Mouse (Mus musculus): ENCODE data around the gene Clic3. TPM values are rescaled to one million over a fixed set of nuclear protein-coding genes. Genes with fewer than 3 reads are reported as not detected.
A peak's percentile ranks its signal among the peaks of the same experiment; 100 is the strongest.

Clic3 gene
- total RNA-seq, 1 experiment = 1.5 TPM

GRCm38 (mm10) chr2:25496462-25496861 is 39.8 kb downstream of the Clic3 start:
- Histone ChIP-seq H3K9ac (ENCODE audit: insufficient read depth, low read depth, low read length, poor library complexity, severe bottlenecking) (no peak overlapping the region), H3K36me3 (ENCODE audit: control insufficient read depth, insufficient read depth, low read length, poor library complexity, severe bottlenecking) (no peaks in the 10 kb centered on the region), H3K4me1 (ENCODE audit: control insufficient read depth in 2 of 2, insufficient read depth in 2 of 2, low read length in 2 of 2, poor library complexity in 1 of 2) (peaks cover 0 to 10% of the 10 kb centered on the region in 2 experiments; a peak in 1 of 4 replicates), H3K9me3 (ENCODE audit: control insufficient read depth, insufficient read depth, low read depth, low read length) (no peaks in the 10 kb centered on the region), H3K4me3 (ENCODE audit: insufficient read depth in 1 of 2, low read depth in 1 of 2, low read length in 2 of 2, poor library complexity in 1 of 2, severe bottlenecking in 1 of 2) (no peak overlapping the region), H3K27ac (ENCODE audit: insufficient read depth, low read depth, low read length, poor library complexity, severe bottlenecking) (no peak overlapping the region)
- TF ChIP-seq ZC3H11A (IDR thresholded peaks at IDR 0.05; ENCODE audit: borderline replicate concordance, low read depth, low read length) = no peak
- no peak for TF ChIP-seq CHD2 (IDR thresholded peaks at IDR 0.05; ENCODE audit: low read depth, low read length)
- no peak for TF ChIP-seq HCFC1 (IDR thresholded peaks at IDR 0.05; ENCODE audit: borderline replicate concordance, insufficient read depth, low read length)
- no peak for TF ChIP-seq MAFK (IDR thresholded peaks at IDR 0.05; ENCODE audit: insufficient read depth, low read depth, low read length)
- TF ChIP-seq ZNF384 (IDR thresholded peaks at IDR 0.05; ENCODE audit: low read depth, low read length) = no peak
- in situ Hi-C loops (cut with MboI; ENCODE audit: low sequenced_read_pairs in 2 of 2, unreplicated experiment in 2 of 2) = no loop called here
- DNase-seq (ENCODE audit: low read depth, low spot score) = no peak

DNA sequence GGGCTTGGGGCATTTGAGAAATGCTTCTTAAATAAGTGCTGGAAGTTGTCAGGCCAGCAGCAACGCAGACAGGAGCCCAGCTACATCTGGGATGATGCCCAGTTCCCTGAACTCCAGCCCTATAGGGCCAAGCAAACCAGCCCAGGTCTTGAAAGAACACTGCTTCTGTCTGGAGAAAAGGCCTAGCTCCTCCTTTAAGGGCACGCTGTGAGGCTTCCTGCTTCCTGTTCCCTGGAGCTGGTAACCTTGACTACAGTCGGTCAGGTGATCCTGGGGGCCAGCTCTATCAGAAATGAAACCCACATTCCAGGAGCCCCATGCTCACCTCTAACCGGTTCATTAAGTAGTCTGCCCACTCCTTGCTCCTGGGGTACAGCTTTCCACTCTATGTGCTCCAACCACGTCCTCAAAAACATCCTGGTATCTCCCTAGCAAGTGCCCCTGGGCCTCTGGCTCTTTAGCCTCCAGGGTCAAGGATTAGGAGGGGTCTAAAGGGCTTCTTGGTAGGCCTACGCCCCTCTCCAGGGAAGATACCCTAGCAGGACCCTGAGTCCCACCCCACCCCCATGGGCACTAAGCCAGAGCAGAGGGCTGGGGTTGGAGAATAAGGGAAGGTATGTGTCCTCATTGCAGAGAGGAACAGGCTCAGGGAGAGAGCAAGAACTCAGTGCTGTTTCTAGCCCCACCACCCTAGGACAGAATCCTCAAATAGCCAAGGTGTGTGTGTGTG is 41.4 kb downstream of the Clic3 start:
- in situ Hi-C loops (cut with MboI; ENCODE audit: low sequenced_read_pairs in 2 of 2, unreplicated experiment in 2 of 2) = no loop called here
- no peak for DNase-seq (ENCODE audit: low read depth, low spot score)
- Histone ChIP-seq H3K9me3 (ENCODE audit: control insufficient read depth, insufficient read depth, low read depth, low read length) (no peaks in the 10 kb centered on the region), H3K9ac (ENCODE audit: insufficient read depth, low read depth, low read length, poor library complexity, severe bottlenecking) (no peak overlapping the region), H3K4me1 (ENCODE audit: control insufficient read depth in 2 of 2, insufficient read depth in 2 of 2, low read length in 2 of 2, poor library complexity in 1 of 2) (peaks cover 0 to 15% of the 10 kb centered on the region in 2 experiments; a peak in 1 of 4 replicates), H3K36me3 (ENCODE audit: control insufficient read depth, insufficient read depth, low read length, poor library complexity, severe bottlenecking) (peaks cover 1% of the 10 kb centered on the region; the same call in 1 of the 2 replicates), H3K27ac (ENCODE audit: insufficient read depth, low read depth, low read length, poor library complexity, severe bottlenecking) (no peak overlapping the region), H3K4me3 (ENCODE audit: insufficient read depth in 1 of 2, low read depth in 1 of 2, low read length in 2 of 2, poor library complexity in 1 of 2, severe bottlenecking in 1 of 2) (no peak overlapping the region)
- TF ChIP-seq MAFK (IDR thresholded peaks at IDR 0.05; ENCODE audit: insufficient read depth, low read depth, low read length) = no peak

DNA sequence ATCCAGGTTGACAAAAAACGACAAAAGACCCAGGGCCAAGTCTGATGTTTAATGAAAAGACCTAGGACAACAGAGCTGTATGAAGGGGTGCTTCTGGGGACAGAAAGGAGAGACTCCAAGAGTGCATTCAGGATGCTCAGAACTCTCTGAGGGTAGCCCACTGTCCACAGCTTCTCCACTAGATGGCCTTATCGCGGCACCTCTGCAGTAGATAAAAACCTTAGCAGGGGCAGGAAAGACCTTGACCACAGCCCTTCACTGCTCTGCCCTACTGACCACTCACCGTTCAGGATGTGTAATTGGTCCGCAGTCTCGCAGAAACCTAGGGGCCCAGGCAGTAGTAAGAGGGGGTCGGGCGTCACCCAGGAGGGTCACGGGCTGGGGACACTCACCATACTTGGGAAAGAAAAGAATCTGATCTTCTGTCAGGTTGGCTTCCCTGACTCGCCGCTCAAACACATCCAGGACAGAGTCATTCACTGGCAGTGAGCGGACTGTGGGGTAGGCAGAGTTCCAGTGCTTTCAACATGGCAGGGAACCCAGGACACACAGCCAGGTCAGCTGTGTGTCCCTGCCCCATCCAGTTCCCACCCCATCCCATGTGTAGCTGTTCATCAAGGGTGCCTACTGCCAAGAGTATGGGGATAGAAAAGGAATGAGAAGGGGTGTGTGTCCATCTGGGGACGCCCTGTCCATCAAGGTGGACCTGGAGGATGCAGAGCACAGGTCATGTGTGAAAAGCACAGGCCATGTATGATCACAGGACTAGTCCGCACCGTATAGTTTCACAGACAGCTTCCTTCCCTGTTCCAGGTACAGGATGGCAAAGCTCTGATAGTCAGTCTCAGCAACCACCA is 42.2 kb downstream of the Clic3 start:
- no peak for TF ChIP-seq ZC3H11A (IDR thresholded peaks at IDR 0.05; ENCODE audit: borderline replicate concordance, low read depth, low read length)
- no peak for TF ChIP-seq CHD2 (IDR thresholded peaks at IDR 0.05; ENCODE audit: low read depth, low read length)
- Histone ChIP-seq H3K9ac (ENCODE audit: insufficient read depth, low read depth, low read length, poor library complexity, severe bottlenecking) (no peak overlapping the region), H3K36me3 (ENCODE audit: control insufficient read depth, insufficient read depth, low read length, poor library complexity, severe bottlenecking) (peaks cover 7% of the 10 kb centered on the region; the same call in 1 of the 2 replicates), H3K9me3 (ENCODE audit: control insufficient read depth, insufficient read depth, low read depth, low read length) (no peaks in the 10 kb centered on the region), H3K4me3 (ENCODE audit: insufficient read depth in 1 of 2, low read depth in 1 of 2, low read length in 2 of 2, poor library complexity in 1 of 2, severe bottlenecking in 1 of 2) (no peak overlapping the region), H3K27ac (ENCODE audit: insufficient read depth, low read depth, low read length, poor library complexity, severe bottlenecking) (no peak overlapping the region), H3K4me1 (ENCODE audit: control insufficient read depth in 2 of 2, insufficient read depth in 2 of 2, low read length in 2 of 2, poor library complexity in 1 of 2) (peaks cover 0 to 15% of the 10 kb centered on the region in 2 experiments; a peak in 1 of 4 replicates)
- DNase-seq (ENCODE audit: low read depth, low spot score) = no peak
- in situ Hi-C loops (cut with MboI; ENCODE audit: low sequenced_read_pairs in 2 of 2, unreplicated experiment in 2 of 2) = no loop called here

DNA sequence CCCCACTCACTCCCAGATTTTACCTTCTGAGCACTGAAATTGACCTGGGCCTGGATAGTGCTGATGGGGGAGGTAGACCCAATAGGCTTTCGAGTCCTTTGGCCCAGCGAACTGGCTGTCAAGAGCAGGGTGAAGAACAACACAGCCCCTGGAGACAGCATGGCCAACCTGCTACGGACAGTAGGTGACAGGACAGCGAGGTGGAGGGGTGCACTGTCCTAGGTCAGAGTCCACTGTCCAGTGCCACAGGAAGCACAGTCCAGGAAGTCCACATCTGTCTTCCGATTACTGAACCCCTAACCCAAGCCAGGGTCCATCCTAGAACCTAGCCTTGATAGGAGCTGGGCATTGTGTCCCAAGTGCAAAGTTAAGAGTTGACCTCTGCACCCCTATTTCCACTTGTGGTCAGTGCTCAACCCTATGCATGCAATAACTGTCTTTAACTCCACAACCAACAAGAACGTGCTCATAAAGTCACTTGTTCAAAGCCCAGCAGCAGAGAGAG is 43.5 kb downstream of the Clic3 start:
- Histone ChIP-seq H3K9ac (ENCODE audit: insufficient read depth, low read depth, low read length, poor library complexity, severe bottlenecking) (peak overlapping the region; percentile 34; the same call in 1 of the 2 replicates), H3K27ac (ENCODE audit: insufficient read depth, low read depth, low read length, poor library complexity, severe bottlenecking) (no peak overlapping the region), H3K9me3 (ENCODE audit: control insufficient read depth, insufficient read depth, low read depth, low read length) (no peaks in the 10 kb centered on the region), H3K4me1 (ENCODE audit: control insufficient read depth in 2 of 2, insufficient read depth in 2 of 2, low read length in 2 of 2, poor library complexity in 1 of 2) (peaks cover 0 to 15% of the 10 kb centered on the region in 2 experiments; a peak in 1 of 4 replicates), H3K36me3 (ENCODE audit: control insufficient read depth, insufficient read depth, low read length, poor library complexity, severe bottlenecking) (peaks cover 11% of the 10 kb centered on the region; the same call in 1 of the 2 replicates), H3K4me3 (ENCODE audit: insufficient read depth in 1 of 2, low read depth in 1 of 2, low read length in 2 of 2, poor library complexity in 1 of 2, severe bottlenecking in 1 of 2) (peak overlapping the region; percentile 35 to 70; a peak in 3 of 4 replicates)
- in situ Hi-C loops (cut with MboI; ENCODE audit: low sequenced_read_pairs in 2 of 2, unreplicated experiment in 2 of 2) = no loop called here
- TF ChIP-seq CHD2 (IDR thresholded peaks at IDR 0.05; ENCODE audit: low read depth, low read length) = no peak
- no peak for TF ChIP-seq ZNF384 (IDR thresholded peaks at IDR 0.05; ENCODE audit: low read depth, low read length)
- TF ChIP-seq ZC3H11A (IDR thresholded peaks at IDR 0.05; ENCODE audit: borderline replicate concordance, low read depth, low read length) = no peak
- no peak for TF ChIP-seq MAFK (IDR thresholded peaks at IDR 0.05; ENCODE audit: insufficient read depth, low read depth, low read length)
- no peak for TF ChIP-seq HCFC1 (IDR thresholded peaks at IDR 0.05; ENCODE audit: borderline replicate concordance, insufficient read depth, low read length)
- no peak for DNase-seq (ENCODE audit: low read depth, low spot score)

Data from ES-E14 (cell line).